Mouse (Mus musculus) intestine, embryonic 16.5 days (tissue): Measurements from ENCODE around the gene Nacc2. TPM values are rescaled to one million over a fixed set of nuclear protein-coding genes. Genes with fewer than 3 reads are reported as not detected.

ENCODE experiments used
- ATAC-seq: fragments of 200-750 bp; cut with Nextera tagmentation; 2 replicates; pipeline ENCODE4 v1.8.0; 2017; ENCODE audit warnings: moderate TSS enrichment, moderate library complexity
- H3K27ac ChIP-seq: fragments of 300-500 bp; sonication (generic); 2 replicates; pipeline ENCODE4 v1.5.1; 2014; ENCODE audit warnings: mild to moderate bottlenecking, low read length
- H3K27me3 ChIP-seq: fragments of 300-500 bp; sonication (generic); replicated peaks from 2 replicates; pipeline ENCODE4 v1.6.1; 2014; ENCODE audit warnings: low read length, control low read depth, mixed read lengths; ENCODE audit not compliant: control insufficient read depth, insufficient read depth
- H3K36me3 ChIP-seq: fragments of 300-500 bp; sonication (generic); 2 replicates; pipeline ENCODE4 v1.6.1; 2014; ENCODE audit warnings: low read length, control low read depth; ENCODE audit not compliant: control insufficient read depth, insufficient read depth
- H3K4me1 ChIP-seq: fragments of 300-500 bp; sonication (generic); 2 replicates; pipeline ENCODE4 v1.6.1; 2014; ENCODE audit warnings: low read length, control low read depth, mixed read lengths; ENCODE audit not compliant: control insufficient read depth, insufficient read depth
- H3K4me2 ChIP-seq: fragments of 300-500 bp; sonication (generic); 2 replicates; pipeline ENCODE4 v1.6.1; 2014; ENCODE audit warnings: low read depth, low read length, control low read depth
- H3K4me3 ChIP-seq: fragments of 300-500 bp; sonication (generic); 2 replicates; pipeline ENCODE4 v1.5.1; 2014; ENCODE audit warnings: mild to moderate bottlenecking, low read length
- H3K9ac ChIP-seq: fragments of 300-500 bp; sonication (generic); 2 replicates; pipeline ENCODE4 v1.6.1; 2014; ENCODE audit warnings: low read depth, low read length
- H3K9me3 ChIP-seq: fragments of 300-500 bp; sonication (generic); 2 replicates; pipeline ENCODE4 v1.6.1; 2016; ENCODE audit warnings: low read length, control low read depth; ENCODE audit not compliant: control insufficient read depth
- WGBS: fragments of 180-500 bp; shearing (Covaris S2); extraction: QIAGEN DNeasy Blood & Tissue Kit; methylation state at CpG from one replicate; pipeline ENCODE4 v1.1.7; 2014; 5-methylcytosine and 5-hydroxymethylcytosine counted together
- polyA plus RNA-seq: library from polyadenylated mRNA; unstranded; fragments of >200 nt; fragmentation: Nextera tagmentation; extraction: Ambion mirVana; gene quantifications from 2 replicates; pipeline ENCODE4 v1.2.1, GENCODE M21; 2015

The Nacc2 gene
- polyA plus RNA-seq, 1 experiment from 2014 or later = 18.6 TPM

DNA sequence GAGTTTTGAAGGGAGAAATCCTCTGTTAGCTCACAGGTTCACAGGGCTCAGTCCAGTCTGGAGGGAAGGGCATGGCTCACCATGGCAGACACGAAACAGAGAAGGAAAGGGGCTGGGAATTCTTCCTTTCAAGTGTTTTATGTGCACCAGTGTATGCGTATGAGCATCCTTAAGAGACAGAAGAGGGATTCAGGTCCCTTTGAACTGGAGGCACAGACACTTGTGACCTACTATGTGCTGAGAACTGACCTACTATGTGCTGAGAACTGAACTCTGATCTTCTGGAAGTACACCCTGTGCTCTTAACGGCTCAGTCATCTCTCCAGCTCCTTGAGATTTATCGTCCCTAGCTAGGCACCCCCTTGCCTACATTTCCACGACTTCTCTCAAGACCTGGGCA, 48.5 kb downstream of the Nacc2 start:
- Histone ChIP-seq H3K4me1 (no peaks in the 10 kb centered on the region), H3K9me3 (no peaks in the 10 kb centered on the region), H3K36me3 (no peaks in the 10 kb centered on the region), H3K27me3 (no peaks in the 10 kb centered on the region), H3K4me3 (no peak overlapping the region), H3K27ac (no peak overlapping the region), H3K9ac (no peak overlapping the region), H3K4me2 (no peak overlapping the region)
- 87% methylated on average over 5 of the region's 5 CpGs for WGBS
- no peak for ATAC-seq

- H3K4me3 ChIP-seq = no peak overlapping the region
- H3K27me3 ChIP-seq = no peaks in the 10 kb centered on the region
- H3K27ac ChIP-seq = no peak overlapping the region
- 83% methylated on average over 1 of the region's 1 CpGs for WGBS
- no peaks in the 10 kb centered on the region for H3K4me1 ChIP-seq
- H3K9me3 ChIP-seq = no peaks in the 10 kb centered on the region
- no peak overlapping the region for H3K4me2 ChIP-seq
- ATAC-seq = no peak
- H3K9ac ChIP-seq = no peak overlapping the region
- H3K36me3 ChIP-seq = no peaks in the 10 kb centered on the region
These were observed 54.4 kb downstream of the Nacc2 start for GRCm38 (mm10) chr2:26068592-26068991.

DNA sequence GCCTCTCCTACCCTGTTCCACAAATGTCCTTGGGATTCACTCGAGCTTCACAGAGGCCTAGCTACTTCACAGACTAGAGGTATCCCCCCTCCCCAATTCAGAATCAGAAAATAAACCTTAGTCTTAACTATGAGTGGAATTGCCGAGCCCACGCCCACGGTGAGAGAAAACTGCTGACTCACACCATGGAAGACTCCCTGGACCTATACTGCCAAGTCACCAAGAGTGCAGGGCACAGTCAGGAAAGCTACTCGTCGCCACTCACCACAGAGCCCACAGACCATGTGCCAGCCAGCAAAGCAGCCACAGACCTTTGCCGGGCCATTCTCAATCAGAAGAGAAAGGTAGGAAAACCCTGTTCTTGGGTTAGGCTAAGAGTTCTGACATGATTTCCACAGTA, 54.8 kb downstream of the Nacc2 start:
- H3K27ac ChIP-seq = no peak overlapping the region
- no peak overlapping the region for H3K9ac ChIP-seq
- H3K9me3 ChIP-seq = no peaks in the 10 kb centered on the region
- no peak overlapping the region for H3K4me2 ChIP-seq
- ATAC-seq = no peak
- no peaks in the 10 kb centered on the region for H3K4me1 ChIP-seq
- no peaks in the 10 kb centered on the region for H3K27me3 ChIP-seq
- H3K4me3 ChIP-seq = no peak overlapping the region
- 77% methylated on average over 7 of the region's 7 CpGs for WGBS
- H3K36me3 ChIP-seq = no peaks in the 10 kb centered on the region

DNA sequence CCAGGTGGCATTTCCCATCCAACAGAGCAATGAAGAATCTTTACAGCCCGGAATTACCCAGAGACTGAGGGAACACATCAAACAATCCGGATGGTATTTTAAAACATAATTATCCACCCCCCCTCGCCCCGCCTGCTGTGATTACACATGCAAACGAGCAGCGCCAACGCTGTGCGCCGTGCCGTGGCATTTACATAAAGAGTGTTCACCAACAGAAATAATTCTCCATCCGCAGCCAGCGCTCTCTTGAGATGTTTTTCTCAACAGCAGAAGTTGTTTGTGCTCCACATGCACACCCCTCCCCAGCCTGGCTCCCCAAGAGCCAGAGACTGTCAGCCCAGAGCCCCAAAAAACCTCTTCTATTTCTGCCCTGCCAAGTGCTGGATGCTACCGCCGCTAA, 56.5 kb downstream of the Nacc2 start:
- no peaks in the 10 kb centered on the region for H3K36me3 ChIP-seq
- no peaks in the 10 kb centered on the region for H3K4me1 ChIP-seq
- H3K4me2 ChIP-seq = no peak overlapping the region
- H3K9ac ChIP-seq = no peak overlapping the region
- no peaks in the 10 kb centered on the region for H3K27me3 ChIP-seq
- ATAC-seq = no peak
- H3K27ac ChIP-seq = no peak overlapping the region
- no peaks in the 10 kb centered on the region for H3K9me3 ChIP-seq
- 75% methylated on average over 14 of the region's 14 CpGs for WGBS
- no peak overlapping the region for H3K4me3 ChIP-seq

- WGBS = 74% methylated on average over 13 of the region's 13 CpGs
- no peak overlapping the region for H3K4me3 ChIP-seq
- no peak for ATAC-seq
- H3K27ac ChIP-seq = no peak overlapping the region
- H3K36me3 ChIP-seq = no peaks in the 10 kb centered on the region
- no peak overlapping the region for H3K4me2 ChIP-seq
- no peaks in the 10 kb centered on the region for H3K9me3 ChIP-seq
- H3K9ac ChIP-seq = no peak overlapping the region
- H3K4me1 ChIP-seq = no peaks in the 10 kb centered on the region
- H3K27me3 ChIP-seq = no peaks in the 10 kb centered on the region
These were observed 60.1 kb downstream of the Nacc2 start for GRCm38 (mm10) chr2:26062742-26063427.

DNA sequence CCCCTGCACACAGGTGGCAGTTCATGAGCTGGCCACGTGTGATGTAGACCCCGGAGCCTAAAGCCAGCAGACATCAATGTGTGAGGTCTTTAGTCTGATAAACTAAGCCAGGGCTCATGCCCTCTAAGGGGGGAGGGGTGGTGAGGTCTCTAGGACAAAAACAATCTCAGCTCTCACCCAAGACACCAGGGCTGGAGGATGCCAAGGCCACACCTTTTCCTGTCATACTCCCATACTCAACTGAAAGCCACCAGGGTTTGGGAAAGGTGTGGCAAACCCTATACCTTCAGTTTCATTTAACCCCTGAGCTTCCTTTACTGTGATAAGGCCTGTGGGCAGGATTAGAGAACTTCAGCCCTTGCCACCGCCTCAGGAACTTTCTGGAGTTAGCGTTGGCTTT, 60.8 kb downstream of the Nacc2 start:
- H3K9me3 ChIP-seq = no peaks in the 10 kb centered on the region

DNA sequence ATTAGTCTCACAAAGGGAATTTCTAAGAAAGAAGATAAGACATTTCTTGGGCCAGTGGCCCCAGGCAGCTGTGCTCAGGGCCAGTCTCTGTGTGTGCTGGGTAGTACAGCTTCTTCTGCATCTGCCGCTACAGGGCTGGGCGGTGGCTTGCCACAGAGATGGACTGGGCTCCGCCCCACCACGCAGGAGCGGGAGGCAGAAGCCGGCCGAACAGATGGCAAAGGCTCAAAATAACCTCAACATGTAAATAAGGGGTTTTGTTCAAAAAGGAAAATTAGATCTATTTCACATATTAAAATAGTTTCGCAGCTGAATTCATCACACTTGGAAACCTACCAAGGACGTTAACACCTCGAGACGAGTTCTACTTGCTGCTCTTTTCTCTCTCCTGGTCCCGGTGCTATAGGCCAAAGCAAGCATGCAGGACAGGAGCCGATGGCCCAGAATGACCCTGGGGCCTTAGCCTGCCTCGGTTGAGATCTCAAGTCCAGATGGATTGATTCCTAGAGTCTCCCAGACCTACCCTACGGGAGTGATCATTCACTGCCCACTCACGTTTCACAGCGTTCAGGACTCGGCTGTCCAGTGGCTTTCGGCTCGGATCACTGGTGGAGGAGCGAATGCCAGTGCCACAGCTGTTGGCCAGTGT, 61.9 kb downstream of the Nacc2 start:
- H3K4me1 ChIP-seq = no peaks in the 10 kb centered on the region
- H3K4me2 ChIP-seq = no peak overlapping the region
- no peak overlapping the region for H3K9ac ChIP-seq
- H3K27me3 ChIP-seq = no peaks in the 10 kb centered on the region
- H3K36me3 ChIP-seq = no peaks in the 10 kb centered on the region
- no peak overlapping the region for H3K4me3 ChIP-seq
- 74% methylated on average over 21 of the region's 21 CpGs for WGBS
- no peak overlapping the region for H3K27ac ChIP-seq
- ATAC-seq = no peak
- no peaks in the 10 kb centered on the region for H3K9me3 ChIP-seq

More for the DNA sequence above, 60.8 kb downstream of the Nacc2 start:
- H3K4me1 ChIP-seq = no peaks in the 10 kb centered on the region
- no peak overlapping the region for H3K4me2 ChIP-seq
- no peaks in the 10 kb centered on the region for H3K27me3 ChIP-seq
- no peak overlapping the region for H3K27ac ChIP-seq
- H3K4me3 ChIP-seq = no peak overlapping the region
- no peak for ATAC-seq
- H3K36me3 ChIP-seq = no peaks in the 10 kb centered on the region
- H3K9ac ChIP-seq = no peak overlapping the region
- WGBS = 61% methylated on average over 4 of the region's 4 CpGs

DNA sequence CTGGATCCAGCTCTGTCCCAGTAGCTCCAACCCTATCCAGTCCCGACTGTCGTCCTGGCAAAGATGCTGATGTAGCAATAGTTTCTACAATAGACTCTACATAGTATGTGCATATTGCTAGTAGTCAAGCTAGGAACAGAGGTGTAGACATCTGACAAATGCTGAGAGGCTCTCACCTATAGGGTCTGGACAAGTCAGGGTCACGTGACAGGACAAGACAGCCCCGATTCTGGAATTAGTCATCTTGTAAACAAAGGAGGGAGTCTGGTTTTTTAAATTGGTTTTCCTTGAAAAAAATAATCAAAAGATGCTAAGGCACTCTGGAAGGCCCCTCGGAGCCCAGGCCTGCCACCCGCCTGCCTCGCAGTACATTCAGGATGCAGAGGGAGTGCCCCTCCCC, 66.0 kb downstream of the Nacc2 start:
- H3K4me3 ChIP-seq = no peak overlapping the region
- H3K27me3 ChIP-seq = no peaks in the 10 kb centered on the region
- 56% methylated on average over 7 of the region's 7 CpGs for WGBS
- H3K9ac ChIP-seq = no peak overlapping the region
- no peaks in the 10 kb centered on the region for H3K9me3 ChIP-seq
- no peak overlapping the region for H3K27ac ChIP-seq
- ATAC-seq = no peak
- no peaks in the 10 kb centered on the region for H3K36me3 ChIP-seq
- no peaks in the 10 kb centered on the region for H3K4me1 ChIP-seq
- no peak overlapping the region for H3K4me2 ChIP-seq

- Histone ChIP-seq H3K9ac (no peak overlapping the region), H3K36me3 (no peaks in the 10 kb centered on the region), H3K4me3 (no peak overlapping the region), H3K4me2 (no peak overlapping the region), H3K27ac (no peak overlapping the region), H3K9me3 (no peaks in the 10 kb centered on the region), H3K27me3 (no peaks in the 10 kb centered on the region), H3K4me1 (no peaks in the 10 kb centered on the region)
- WGBS = 58% methylated on average over 5 of the region's 5 CpGs
- no peak for ATAC-seq
These were observed 66.8 kb downstream of the Nacc2 start for GRCm38 (mm10) chr2:26056226-26056625.

GRCm38 (mm10) chr2:26055747-26056102, 67.3 kb downstream of the Nacc2 start:
- no peak for ATAC-seq
- no peak overlapping the region for H3K27ac ChIP-seq
- H3K36me3 ChIP-seq = no peaks in the 10 kb centered on the region
- H3K9me3 ChIP-seq = no peaks in the 10 kb centered on the region
- 40% methylated on average over 2 of the region's 2 CpGs for WGBS
- no peaks in the 10 kb centered on the region for H3K4me1 ChIP-seq
- H3K4me3 ChIP-seq = no peak overlapping the region
- H3K9ac ChIP-seq = no peak overlapping the region
- no peaks in the 10 kb centered on the region for H3K27me3 ChIP-seq
- no peak overlapping the region for H3K4me2 ChIP-seq
